Mouse (Mus musculus): ENCODE measurements at regions not wholly inside any gene's neighbourhood (a gene's known extent, or its start where the extent isn't known, plus 50 kb on each side); places are given as distances from the start of the nearest gene placed in this dataset.

DNA sequence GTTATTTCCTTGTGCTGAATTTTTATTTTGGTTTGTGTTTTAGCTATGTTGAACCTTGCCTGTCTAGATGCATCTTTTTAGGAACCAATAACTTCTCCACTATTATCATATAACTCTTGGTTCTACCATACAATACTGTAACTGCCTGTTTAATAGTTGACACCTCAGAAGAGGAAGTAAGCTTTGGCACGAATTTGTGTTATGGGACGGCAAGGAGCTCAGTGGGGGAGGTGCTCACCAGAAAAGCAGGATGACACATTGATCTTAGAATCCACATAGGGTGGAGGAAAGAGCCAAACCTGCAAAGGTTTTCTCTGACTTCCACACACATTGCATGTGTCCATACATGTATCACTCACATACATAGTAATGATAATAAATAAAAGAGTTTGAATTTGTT is 498.9 kb downstream of the Plcl1 start:
- H3K27ac ChIP-seq (ENCODE audit: control insufficient read depth, insufficient read depth, low read depth, low read length) = no peak overlapping the region
- H3K4me1 ChIP-seq (ENCODE audit: control insufficient read depth, insufficient read depth, low read length) = no peaks in the 10 kb centered on the region
- no peak overlapping the region for H3K4me3 ChIP-seq (ENCODE audit: control insufficient read depth, low read depth, low read length)
- H3K27me3 ChIP-seq (ENCODE audit: control insufficient read depth, insufficient read depth, low read length) = no peaks in the 10 kb centered on the region
- TF ChIP-seq POLR2A (IDR thresholded peaks at IDR 0.05; ENCODE audit: control insufficient read depth, low read depth, low read length) (no peak), CTCF (IDR thresholded peaks at IDR 0.05; ENCODE audit: control insufficient read depth, insufficient read depth, insufficient replicate concordance, low read depth, low read length) (no peak)
- H3K36me3 ChIP-seq (ENCODE audit: control insufficient read depth, insufficient read depth, low read length) = no peaks in the 10 kb centered on the region

DNA sequence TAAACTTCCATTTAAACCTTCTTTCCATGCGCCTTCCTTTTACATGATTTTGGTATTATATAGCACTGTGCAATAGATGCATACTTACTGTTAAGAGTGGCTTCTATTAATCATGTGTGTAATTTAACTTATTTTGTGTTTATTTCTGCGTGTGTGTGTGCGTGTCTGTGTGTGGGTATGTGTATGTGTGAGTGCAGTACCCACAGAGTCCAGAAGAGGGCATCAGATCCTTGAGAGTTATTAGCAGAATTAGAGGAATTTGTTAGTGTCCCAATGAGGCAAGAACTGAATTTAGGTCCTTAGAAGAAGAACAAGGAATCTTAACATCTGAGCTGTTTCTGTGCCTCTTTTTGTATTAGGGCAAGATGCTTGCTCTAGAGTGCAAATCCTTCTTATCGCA is 499.5 kb downstream of the Plcl1 start:
- H3K27me3 ChIP-seq (ENCODE audit: control insufficient read depth, insufficient read depth, low read length) = no peaks in the 10 kb centered on the region
- TF ChIP-seq POLR2A (IDR thresholded peaks at IDR 0.05; ENCODE audit: control insufficient read depth, low read depth, low read length) (no peak), CTCF (IDR thresholded peaks at IDR 0.05; ENCODE audit: control insufficient read depth, insufficient read depth, insufficient replicate concordance, low read depth, low read length) (no peak)
- no peaks in the 10 kb centered on the region for H3K36me3 ChIP-seq (ENCODE audit: control insufficient read depth, insufficient read depth, low read length)
- H3K27ac ChIP-seq (ENCODE audit: control insufficient read depth, insufficient read depth, low read depth, low read length) = no peak overlapping the region
- H3K4me3 ChIP-seq (ENCODE audit: control insufficient read depth, low read depth, low read length) = no peak overlapping the region
- H3K4me1 ChIP-seq (ENCODE audit: control insufficient read depth, insufficient read depth, low read length) = no peaks in the 10 kb centered on the region

DNA sequence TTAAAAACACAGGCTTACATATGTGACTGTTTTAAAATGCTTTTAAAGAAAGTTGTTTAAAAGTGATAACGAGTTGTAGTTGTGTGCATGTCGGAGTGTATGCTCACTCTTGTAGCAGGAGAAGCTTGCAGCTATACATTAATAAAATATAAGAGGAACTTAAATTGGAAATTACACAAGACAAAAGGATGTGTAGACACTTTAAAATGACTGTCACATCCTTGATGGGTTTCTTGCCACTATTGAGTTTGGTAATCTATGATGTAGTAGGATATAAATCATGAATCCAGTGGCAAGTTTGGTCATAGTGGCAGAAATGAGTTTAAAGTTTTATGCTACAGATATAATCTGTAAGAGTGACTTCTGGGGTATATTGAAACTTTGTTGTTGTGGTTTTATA is 504.3 kb downstream of the Plcl1 start:
- no peak overlapping the region for H3K4me3 ChIP-seq (ENCODE audit: control insufficient read depth, low read depth, low read length)
- no peaks in the 10 kb centered on the region for H3K36me3 ChIP-seq (ENCODE audit: control insufficient read depth, insufficient read depth, low read length)
- TF ChIP-seq POLR2A (IDR thresholded peaks at IDR 0.05; ENCODE audit: control insufficient read depth, low read depth, low read length) = no peak
- no peak for TF ChIP-seq CTCF (IDR thresholded peaks at IDR 0.05; ENCODE audit: control insufficient read depth, insufficient read depth, insufficient replicate concordance, low read depth, low read length)
- no peak overlapping the region for H3K27ac ChIP-seq (ENCODE audit: control insufficient read depth, insufficient read depth, low read depth, low read length)
- H3K4me1 ChIP-seq (ENCODE audit: control insufficient read depth, insufficient read depth, low read length) = no peaks in the 10 kb centered on the region
- no peaks in the 10 kb centered on the region for H3K27me3 ChIP-seq (ENCODE audit: control insufficient read depth, insufficient read depth, low read length)

DNA sequence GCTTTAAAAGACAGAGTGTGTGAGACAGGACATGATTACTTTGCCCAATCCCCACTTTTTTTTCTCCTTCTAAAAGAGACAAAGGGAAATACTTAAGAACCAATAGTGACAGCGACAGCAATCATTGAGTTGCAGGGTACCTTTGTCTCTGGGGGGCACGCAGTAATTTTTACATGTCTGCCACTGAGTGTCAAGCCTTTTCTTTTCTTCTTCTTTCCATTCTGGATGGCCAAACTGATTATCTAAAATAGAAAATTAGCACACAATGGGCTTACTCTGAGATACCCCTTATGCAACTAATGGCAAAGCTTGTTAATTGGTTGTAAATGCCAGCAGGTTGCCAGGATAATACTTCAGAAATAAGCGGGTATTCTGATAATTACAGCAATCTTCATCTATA is 508.6 kb downstream of the Plcl1 start:
- Histone ChIP-seq H3K4me1 (ENCODE audit: control insufficient read depth, insufficient read depth, low read length) (no peaks in the 10 kb centered on the region; the same call in 1 of the 2 replicates), H3K27me3 (ENCODE audit: control insufficient read depth, insufficient read depth, low read length) (no peaks in the 10 kb centered on the region), H3K36me3 (ENCODE audit: control insufficient read depth, insufficient read depth, low read length) (no peaks in the 10 kb centered on the region), H3K4me3 (ENCODE audit: control insufficient read depth, low read depth, low read length) (no peak overlapping the region), H3K27ac (ENCODE audit: control insufficient read depth, insufficient read depth, low read depth, low read length) (no peak overlapping the region)
- TF ChIP-seq POLR2A (IDR thresholded peaks at IDR 0.05; ENCODE audit: control insufficient read depth, low read depth, low read length) (no peak), CTCF (IDR thresholded peaks at IDR 0.05; ENCODE audit: control insufficient read depth, insufficient read depth, insufficient replicate concordance, low read depth, low read length) (no peak)

DNA sequence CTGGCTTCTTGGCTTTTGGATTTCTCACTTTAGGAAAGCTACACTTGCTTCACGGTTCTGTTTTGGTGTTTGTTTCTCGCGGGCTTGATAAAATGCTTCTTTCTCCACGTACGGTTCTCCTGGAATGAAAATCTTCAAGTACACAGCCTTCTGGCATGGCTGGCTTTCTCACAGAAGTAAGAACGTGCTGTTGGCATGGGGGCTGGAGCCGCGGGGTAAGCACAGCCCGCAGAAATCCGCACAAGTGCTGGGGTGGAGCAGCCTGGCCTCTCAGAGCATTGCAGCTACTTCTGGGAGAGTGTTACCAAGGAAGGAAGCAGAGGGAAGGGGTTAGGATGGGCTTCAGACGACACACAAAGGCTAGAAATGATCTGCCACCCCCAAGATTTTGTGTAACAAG is 510.2 kb downstream of the Plcl1 start:
- Histone ChIP-seq H3K27ac (ENCODE audit: control insufficient read depth, insufficient read depth, low read depth, low read length) (no peak overlapping the region), H3K36me3 (ENCODE audit: control insufficient read depth, insufficient read depth, low read length) (no peaks in the 10 kb centered on the region), H3K4me1 (ENCODE audit: control insufficient read depth, insufficient read depth, low read length) (no peaks in the 10 kb centered on the region; the same call in 1 of the 2 replicates), H3K4me3 (ENCODE audit: control insufficient read depth, low read depth, low read length) (no peak overlapping the region), H3K27me3 (ENCODE audit: control insufficient read depth, insufficient read depth, low read length) (no peaks in the 10 kb centered on the region)
- TF ChIP-seq CTCF (IDR thresholded peaks at IDR 0.05; ENCODE audit: control insufficient read depth, insufficient read depth, insufficient replicate concordance, low read depth, low read length) (no peak), POLR2A (IDR thresholded peaks at IDR 0.05; ENCODE audit: control insufficient read depth, low read depth, low read length) (no peak)

DNA sequence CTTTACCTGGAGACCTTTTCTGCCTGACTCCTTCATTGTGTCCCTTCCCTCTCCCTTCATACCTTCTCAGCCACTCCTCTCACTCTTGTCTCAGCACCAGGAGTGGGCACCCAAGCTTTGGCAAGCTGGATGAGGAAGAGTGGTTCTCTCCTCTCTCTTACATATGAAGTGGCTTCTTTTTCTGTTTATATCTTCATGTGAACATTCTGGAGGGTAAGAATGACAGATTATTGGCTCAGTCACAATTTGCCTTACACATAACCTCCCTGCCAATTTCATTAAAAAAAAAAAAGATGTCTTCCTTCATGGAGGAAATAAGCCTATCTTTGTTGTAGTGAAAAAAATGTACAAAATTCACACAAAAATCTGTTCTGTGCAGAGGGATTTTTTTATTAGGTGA is 513.8 kb downstream of the Plcl1 start:
- no peaks in the 10 kb centered on the region; the same call in 1 of the 2 replicates for H3K4me1 ChIP-seq (ENCODE audit: control insufficient read depth, insufficient read depth, low read length)
- H3K4me3 ChIP-seq (ENCODE audit: control insufficient read depth, low read depth, low read length) = no peak overlapping the region
- no peaks in the 10 kb centered on the region for H3K27me3 ChIP-seq (ENCODE audit: control insufficient read depth, insufficient read depth, low read length)
- TF ChIP-seq CTCF (IDR thresholded peaks at IDR 0.05; ENCODE audit: control insufficient read depth, insufficient read depth, insufficient replicate concordance, low read depth, low read length) = no peak
- no peak for TF ChIP-seq POLR2A (IDR thresholded peaks at IDR 0.05; ENCODE audit: control insufficient read depth, low read depth, low read length)
- no peak overlapping the region for H3K27ac ChIP-seq (ENCODE audit: control insufficient read depth, insufficient read depth, low read depth, low read length)
- H3K36me3 ChIP-seq (ENCODE audit: control insufficient read depth, insufficient read depth, low read length) = no peaks in the 10 kb centered on the region

DNA sequence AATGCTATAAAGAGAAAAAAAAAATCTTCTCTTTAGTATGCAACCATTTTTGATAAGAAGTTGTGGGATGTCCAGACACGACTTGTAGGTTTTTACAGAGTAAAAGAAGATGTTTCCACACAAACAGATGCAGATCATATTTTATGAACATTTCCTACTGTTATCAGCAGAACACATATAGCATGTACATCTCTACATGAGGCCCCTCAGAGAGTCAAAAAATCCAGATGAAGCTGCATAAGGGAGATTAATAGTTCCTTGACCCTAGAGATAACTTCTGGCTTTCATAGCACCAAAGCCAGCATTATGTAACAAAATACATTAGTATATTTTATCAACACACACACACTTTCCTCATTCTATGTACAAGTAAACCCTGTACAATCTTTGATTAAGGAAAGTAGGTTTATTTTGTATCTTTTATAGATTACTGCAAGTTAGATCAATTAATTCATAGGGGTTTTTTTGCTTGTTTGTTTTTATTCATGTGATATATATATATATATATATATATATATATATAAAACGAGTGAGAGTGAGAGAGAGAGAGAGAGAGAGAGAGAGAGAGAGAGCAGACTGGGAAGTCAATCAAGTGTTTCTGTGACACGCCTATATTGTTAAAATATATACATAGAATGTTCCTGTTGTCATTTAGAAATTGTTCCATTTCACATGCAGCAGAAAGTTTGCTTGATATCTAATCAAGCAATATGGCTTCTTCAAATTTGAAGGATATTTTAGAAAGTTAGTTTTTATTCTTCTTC is 541.2 kb downstream of the Plcl1 start:
- no peak for TF ChIP-seq POLR2A (IDR thresholded peaks at IDR 0.05; ENCODE audit: control insufficient read depth, low read depth, low read length)
- TF ChIP-seq CTCF (IDR thresholded peaks at IDR 0.05; ENCODE audit: control insufficient read depth, insufficient read depth, insufficient replicate concordance, low read depth, low read length) = no peak
- Histone ChIP-seq H3K36me3 (ENCODE audit: control insufficient read depth, insufficient read depth, low read length) (no peaks in the 10 kb centered on the region), H3K27me3 (ENCODE audit: control insufficient read depth, insufficient read depth, low read length) (no peaks in the 10 kb centered on the region), H3K27ac (ENCODE audit: control insufficient read depth, insufficient read depth, low read depth, low read length) (no peak overlapping the region), H3K4me3 (ENCODE audit: control insufficient read depth, low read depth, low read length) (no peak overlapping the region), H3K4me1 (ENCODE audit: control insufficient read depth, insufficient read depth, low read length) (no peaks in the 10 kb centered on the region)

All from testis, adult 2 months (tissue).